Mouse (Mus musculus): ENCODE data around the gene Gm43518.

Gene Gm43518

DNA sequence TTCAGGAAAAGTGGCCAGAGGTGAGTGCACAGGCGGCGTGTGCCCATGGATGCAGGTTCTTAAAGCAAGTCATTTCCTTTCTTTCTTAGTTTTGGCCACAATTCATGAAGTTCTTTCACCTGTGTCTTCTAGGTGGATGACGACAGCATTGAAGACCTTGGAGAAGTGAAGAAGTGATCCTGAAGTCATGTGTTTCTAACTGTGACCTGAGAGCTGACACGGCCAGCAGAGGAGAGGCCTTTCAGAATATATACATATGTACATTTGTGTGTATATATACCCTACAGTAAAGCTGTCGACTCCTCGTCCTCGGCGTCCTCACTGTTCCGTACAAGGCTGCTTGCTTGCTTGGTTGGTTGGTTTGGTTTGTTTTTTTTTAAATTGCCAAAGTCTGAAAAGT lies at the start of gene Gm43518:
Gene Gm43518, plus strand, starts transcription at position 301 of the 400 bp plus-strand sequence.
- in situ Hi-C loops (cut with MboI, MseI) = no loop called here

DNA sequence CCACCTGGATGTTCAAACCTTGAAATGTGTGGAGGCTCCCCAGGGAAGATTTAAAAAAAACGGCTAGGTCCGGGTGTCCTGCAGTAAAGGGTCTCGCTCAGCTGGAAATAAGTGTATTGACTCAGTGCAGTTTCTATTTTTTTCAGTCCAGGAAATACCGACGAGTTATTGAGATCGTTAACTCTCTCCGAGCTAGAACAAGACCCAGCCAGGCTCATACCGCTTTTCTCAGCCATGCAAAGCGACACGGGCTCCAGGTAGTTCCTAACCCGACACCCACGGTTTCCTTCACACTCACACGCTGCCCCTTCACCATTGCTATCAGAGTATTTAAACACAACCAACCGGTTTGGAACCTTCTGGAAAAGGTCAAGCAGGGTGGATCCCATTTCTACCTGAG lies 49.2 kb upstream of the Gm43518 start:
- in situ Hi-C loops (cut with MboI, MseI) = no loop called here

DNA sequence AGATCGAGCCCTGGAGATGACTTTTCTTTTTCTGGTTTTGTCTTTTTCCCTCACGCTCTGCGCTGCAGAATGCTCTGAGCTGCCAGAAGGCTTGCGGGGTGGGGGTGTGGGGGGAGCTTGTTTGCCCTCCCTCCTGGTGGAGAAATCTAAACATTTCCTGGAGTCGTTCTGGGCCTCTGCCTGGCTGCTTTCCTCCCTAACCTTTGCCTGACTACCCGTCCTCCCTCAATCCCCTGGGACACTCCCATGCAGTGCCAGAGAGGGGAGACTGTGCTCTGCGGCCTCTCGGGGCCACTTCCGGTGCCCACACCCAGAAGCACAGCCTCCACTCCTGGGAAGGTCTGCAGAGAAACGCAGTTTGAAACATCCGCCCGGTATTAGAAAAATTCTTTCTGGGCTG lies 47.3 kb upstream of the Gm43518 start, which contains the start of gene Hcar1:
Gene Hcar1, minus strand, starts transcription at position 93 of the 400 bp plus-strand sequence.
- in situ Hi-C loops (cut with MboI, MseI) = no loop called here

DNA sequence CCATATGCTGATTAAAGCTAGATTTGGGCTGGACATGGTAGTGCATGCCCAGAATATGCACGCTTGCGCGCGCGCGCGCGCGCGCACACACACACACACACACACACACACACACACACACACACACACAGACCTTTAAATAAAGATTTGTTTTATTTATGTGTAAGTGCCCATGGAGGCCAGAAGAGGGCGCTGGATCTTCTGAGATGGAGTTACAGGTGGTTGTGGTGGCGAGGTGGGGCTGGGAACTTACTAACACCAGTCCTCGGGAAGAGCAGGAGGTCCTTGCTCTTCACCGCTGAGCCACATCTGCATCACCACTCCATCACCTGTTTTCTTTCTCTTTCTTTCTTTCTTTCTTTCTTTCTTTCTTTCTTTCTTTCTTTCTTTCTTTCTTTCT lies 46.4 kb upstream of the Gm43518 start:
- in situ Hi-C loops (cut with MboI, MseI) = no loop called here

DNA sequence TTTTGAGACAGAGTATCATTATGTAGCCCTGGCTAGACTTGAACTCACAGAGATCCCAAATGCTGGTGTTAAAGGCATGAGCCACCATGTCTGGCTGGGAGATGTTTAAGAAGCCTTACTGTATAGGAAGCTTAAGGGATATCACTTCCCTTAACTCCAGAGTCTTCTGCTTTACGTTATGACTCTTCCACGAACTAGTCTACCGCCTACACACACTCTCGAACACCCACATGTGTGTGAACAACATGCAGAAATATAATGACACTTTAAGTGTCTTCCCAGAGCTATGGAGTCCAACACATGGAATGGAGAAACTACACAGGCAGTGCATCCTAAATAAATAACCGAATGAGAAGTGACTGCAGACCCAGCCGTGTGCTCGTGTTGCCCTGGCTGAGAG lies 43.3 kb upstream of the Gm43518 start:
- in situ Hi-C loops (cut with MboI, MseI) = no loop called here

DNA sequence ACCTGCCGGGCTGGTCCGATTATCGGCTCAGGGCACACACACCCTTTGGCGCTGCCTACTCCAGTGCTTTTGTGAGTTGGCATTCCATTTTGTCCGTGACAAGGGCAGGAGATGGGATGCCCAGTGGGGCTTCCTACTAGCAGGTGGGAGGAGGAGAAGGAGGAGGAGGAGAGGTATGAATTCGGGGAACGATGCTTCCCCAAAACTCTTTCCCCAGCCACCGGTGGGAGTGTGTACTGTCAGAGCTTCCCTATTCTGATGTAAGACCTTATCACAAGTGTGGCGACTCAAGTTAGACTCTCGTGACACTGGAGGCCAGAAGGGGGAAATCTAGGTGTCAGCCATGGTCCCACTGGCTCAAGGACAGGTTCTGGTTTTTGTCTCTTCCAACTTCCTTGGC lies 42.9 kb upstream of the Gm43518 start:
- in situ Hi-C loops (cut with MboI, MseI) = no loop called here

DNA sequence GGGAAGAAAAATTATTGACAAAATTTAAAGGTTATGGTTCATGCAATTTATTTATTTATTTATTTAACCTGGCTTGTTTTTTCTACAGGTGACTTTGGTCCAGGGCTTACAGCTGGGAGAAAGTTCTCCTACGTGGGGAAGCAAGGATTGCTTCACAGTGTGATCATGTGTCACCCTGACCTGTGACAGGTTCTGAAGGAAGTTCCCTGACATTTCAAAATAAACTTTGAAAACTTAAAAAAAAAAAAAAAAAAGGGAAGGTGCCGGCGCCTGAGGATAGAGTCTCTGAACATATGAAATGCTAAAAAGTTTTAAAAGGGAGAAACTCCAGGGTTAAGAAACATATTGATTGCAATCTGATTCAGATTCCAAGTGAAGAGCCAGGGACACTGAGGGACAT lies 40.9 kb upstream of the Gm43518 start:
- in situ Hi-C loops (cut with MboI, MseI) = no loop called here

DNA sequence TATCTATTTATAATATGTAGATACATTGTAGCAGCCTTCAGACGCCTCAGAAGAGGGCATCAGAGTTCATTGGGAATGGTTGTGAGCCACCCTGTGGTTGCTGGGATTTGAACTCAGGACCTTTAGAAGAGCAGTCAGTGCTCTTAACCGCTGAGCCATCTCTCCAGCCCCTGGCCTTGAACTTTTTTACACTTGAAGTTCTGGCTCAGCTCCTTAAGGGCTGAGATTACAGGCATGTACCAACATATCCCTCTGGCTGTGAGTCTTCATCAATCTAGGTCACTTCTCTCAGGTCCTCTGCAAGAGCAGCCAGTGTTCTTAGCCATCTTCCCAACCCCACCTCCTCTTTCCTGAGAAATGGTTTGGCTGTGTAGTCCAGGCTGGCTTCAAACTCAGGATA lies 36.9 kb upstream of the Gm43518 start:
- in situ Hi-C loops (cut with MboI, MseI) = no loop called here

DNA sequence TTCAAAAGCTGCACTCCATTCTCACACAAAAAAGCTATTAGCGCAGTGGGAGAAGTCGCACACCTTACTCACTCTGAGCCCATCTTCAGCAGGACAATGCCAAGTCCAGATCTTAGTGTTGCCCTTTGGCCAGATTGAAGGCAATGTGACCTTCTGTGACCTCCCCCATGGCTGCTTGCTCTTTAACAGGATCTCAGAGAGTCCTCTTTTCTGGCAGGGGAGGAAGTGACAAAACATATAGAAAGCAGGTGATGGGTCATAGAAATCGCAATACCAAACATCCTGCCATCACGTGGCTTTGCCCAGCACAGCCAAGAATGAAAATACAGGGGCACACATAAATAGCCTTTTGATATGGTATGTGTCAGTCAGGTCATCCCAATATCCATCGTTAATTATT lies 36.2 kb upstream of the Gm43518 start:
- in situ Hi-C loops (cut with MboI, MseI) = no loop called here

DNA sequence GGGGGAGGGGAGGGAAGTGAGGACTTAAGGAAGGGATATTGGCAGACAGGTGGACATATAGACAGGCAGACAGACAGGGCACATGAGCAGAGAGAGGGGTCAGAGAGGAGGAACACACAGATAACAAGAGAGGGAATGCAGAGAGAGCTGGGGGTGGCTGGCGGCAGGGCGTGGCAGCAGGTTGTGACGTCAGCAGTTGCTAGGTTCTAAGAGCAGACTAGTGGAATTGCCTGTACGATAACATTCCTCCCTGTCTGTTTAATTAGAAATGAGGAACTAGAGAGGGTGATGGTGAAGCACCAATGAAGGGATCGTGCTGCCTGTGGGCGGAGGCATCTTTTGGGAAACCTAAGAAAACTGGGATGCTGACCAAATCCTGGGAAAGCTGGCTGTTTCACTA lies 35.5 kb upstream of the Gm43518 start:
- in situ Hi-C loops (cut with MboI, MseI) = no loop called here

DNA sequence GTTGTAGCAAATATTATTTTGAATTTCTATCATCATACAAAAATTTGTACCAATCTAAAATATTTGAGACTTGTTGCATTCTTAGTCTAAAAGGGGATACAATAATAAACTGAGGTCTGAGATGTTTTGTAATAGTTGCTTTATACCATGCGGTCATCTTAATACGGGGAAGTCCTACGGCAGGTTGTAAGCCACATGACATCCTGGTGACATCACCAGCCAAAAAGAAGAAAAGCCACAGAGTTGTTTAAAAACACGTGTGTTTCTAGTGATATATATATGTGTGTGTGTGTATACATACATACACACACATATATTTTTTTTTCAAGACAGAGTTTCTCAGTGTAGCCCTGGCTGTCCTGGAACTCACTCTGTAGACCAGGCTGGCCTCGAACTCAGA lies 33.7 kb upstream of the Gm43518 start:
- in situ Hi-C loops (cut with MboI, MseI) = no loop called here

DNA sequence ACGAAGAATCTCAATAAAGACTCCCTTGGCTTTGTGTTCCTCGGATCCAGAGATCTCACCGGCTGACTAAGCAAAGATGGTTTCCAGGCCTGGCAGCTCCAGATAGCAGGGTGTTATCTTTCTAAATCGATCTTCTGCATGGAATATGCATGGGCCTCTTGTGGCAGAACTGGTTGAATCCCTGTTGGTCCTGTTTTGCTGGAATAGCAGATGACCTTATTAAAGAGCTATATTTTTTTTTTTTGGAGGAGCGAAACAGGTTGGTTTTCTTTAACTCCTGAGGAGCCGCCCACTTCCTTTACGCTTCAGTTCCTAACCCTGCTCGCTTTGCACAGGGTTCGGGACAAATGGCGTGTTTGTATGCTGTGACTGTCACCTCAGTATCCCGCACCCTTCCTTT lies 30.8 kb upstream of the Gm43518 start:
- in situ Hi-C loops (cut with MboI, MseI) = no loop called here

DNA sequence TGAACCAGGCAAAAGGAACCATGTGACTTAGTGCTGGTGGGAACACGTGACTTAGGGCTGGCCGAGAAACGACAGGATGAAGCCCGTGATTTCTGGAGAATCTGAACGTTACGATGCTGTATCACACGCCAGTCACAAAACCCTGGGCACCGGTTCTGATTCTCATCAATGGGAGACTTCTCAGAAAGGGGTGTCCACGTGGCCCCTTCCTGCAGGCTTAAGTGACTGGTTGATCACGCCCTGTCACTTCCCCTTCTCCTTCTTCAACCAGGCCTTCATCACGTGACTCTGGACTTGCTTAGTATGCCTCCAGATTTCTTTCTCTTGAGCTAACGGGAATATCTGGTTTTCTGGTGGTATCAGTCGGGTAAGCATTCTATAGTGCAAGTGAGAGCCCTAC lies 29.9 kb upstream of the Gm43518 start:
- in situ Hi-C loops (cut with MboI, MseI) = no loop called here

DNA sequence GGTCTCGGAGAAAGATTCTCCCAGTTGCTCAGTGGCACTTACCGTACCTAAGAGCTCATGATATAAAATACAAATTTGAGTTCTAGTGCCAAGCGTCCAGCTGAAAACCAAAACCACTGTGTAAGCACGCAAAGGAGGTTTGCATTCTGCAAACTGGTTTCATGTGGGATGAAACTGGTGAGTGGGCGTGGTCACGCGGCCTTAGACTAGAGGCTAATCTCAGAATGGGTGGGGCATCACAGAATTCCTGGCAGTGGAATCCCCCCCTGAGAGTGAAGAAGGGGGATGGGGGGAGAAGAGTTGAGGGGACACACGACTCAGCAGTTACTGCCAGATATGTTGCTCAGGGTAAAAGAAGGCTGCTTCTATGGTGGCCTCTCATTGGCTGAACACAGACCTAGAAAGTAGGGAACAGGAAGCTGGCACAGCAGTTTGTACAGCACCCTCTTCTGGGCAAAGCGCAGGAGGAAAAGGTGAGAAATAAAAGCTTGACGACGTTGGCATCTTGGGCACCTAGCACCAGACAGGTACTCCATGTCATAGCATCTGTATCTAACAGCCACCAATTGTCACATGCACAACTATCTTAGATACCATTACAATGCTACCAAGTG lies 23.1 kb upstream of the Gm43518 start:
- in situ Hi-C loops (cut with MboI, MseI) = loop anchor here (10.0 kb wide), 1 partner anchor 1079 kb away; the partner anchor contains the start of gene Anapc5

DNA sequence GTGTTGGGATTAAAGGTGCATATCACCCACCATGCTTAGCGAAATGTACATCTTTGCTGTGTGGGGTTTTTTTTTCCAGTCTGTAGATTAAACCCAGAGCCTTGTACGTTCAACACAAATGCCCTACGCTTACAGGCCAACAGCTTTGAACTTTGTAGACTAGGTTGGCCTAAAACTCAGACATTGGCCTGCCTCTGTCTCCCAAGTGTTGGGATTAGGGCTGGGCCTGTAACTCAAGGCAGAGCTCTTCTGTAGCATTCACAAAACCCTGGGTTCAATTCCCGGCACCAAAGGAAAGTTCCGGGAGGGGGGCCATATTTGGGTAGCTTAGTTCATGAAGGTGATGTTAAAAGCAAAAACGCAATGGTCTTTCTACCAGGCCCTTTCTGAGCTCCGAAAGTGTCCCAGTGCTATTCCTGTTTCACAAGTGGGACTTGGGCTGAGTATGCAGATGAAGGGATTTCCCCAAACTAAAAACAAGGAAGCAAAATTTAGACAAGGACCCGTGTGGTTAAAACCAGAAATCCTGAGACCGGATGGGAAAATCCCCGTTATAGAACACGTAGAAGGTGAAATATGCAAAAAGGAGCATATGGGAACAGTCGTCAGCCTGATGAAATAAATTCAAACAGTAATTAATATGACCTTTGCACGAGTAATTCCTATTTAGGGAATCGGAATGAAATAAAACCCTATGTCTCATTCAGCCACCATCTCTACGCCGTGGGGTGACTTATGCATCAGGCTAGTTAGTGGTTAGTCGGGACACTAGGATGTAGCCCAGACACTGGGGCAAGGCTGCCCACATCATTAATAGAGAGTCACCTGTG lies 20.9 kb upstream of the Gm43518 start:
- in situ Hi-C loops (cut with MboI, MseI) = loop anchor here (10.0 kb wide), 1 partner anchor 1082 kb away; the partner anchor contains the start of gene Anapc5

DNA sequence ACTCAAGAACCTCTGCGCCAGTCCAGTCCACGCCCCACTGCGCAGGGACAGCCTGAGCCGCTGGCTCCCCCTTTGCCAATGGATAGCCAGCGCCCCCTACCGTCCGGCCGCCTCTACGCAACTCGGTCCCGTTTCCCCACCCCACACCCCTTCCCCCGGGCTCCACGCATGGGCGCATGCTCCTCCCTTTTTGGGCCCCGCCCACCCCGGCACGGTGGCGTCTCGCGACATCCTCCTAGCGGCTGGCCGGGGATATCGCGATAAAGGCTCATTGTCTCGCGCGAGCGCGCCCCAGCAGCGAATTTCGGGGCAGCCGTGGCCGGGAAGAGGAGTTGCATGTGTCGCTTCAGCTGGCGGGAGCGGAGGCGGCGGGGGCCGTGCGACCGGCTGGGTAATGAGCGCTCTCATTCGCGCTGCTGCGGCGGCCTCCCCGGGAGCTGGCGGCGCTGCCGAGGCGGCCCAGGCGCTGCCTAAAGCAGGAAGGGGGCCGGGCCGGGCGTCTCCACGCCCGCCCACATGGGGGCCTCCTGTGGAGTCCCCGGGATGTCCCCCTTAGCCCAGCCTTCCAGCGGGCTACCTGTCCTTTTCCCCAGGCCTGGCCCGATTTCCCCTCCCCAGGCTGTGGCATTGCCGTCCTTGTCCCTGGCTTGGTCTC lies 20.1 kb upstream of the Gm43518 start, which contains the start of gene Denr:
Gene Denr, plus strand, starts transcription at position 200 of the 655 bp plus-strand sequence.
- in situ Hi-C loops (cut with MboI, MseI) = loop anchor here (10.0 kb wide), 1 partner anchor 1082 kb away; the partner anchor contains the start of gene Anapc5

DNA sequence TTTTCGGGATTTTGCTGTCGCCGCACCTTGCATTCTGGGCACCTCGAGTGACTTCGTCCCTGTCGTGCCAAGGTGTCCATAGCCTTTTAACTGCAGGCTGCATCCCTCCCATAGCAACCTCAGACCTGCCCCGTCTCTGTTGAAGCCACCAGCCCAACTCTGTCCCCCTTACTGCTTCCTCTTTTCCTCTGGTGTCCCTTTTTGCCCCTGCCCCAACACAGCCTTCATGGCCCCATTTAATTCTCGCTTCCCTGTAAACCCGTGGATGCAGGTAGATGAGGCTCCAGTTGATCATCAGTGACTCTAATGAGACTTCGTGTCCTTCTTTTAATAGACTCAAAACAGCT lies 19.6 kb upstream of the Gm43518 start:
- in situ Hi-C loops (cut with MboI, MseI) = loop anchor here (10.0 kb wide), 1 partner anchor 1083 kb away; the partner anchor contains the start of gene Anapc5

DNA sequence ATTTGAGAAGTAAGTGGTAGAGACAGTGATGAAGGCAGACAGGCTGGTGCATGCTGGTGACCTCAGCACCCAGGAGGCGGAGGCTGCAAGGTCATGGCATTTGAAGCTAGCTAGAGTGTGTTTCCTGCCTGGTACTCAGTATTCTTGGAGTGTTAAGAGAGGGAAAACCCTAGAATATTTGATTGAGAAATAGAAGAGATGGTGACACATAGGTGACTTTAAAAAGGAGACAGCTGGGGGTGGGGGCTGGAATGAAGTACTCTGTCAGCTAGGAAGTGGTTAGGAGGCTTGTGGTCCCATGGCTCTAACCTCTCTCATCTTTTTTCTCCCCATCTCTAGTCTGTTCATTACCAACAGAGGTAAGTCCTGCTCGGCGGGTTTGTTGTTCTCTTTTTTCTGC lies 12.4 kb upstream of the Gm43518 start:
- in situ Hi-C loops (cut with MboI, MseI) = no loop called here

DNA sequence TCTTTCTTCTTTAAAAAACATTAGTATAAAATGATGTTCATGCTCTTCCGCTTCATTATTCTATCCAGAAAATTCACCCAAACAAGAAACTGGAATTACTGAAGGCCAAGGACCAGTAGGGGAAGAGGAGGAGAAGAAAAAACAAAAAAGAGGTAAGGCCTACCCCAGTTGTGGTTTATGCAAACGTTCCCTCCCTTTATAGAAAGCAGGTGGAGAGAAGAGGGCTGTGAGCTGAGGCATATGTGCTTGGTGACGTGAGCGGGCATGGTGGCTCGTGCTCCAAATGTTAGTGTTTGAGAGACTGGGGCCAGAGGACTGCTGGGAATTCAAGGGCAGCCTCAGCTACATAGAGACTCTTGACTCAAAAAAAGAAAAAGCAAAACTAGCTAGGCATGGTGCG lies 5.1 kb upstream of the Gm43518 start:
- in situ Hi-C loops (cut with MboI, MseI) = no loop called here

DNA sequence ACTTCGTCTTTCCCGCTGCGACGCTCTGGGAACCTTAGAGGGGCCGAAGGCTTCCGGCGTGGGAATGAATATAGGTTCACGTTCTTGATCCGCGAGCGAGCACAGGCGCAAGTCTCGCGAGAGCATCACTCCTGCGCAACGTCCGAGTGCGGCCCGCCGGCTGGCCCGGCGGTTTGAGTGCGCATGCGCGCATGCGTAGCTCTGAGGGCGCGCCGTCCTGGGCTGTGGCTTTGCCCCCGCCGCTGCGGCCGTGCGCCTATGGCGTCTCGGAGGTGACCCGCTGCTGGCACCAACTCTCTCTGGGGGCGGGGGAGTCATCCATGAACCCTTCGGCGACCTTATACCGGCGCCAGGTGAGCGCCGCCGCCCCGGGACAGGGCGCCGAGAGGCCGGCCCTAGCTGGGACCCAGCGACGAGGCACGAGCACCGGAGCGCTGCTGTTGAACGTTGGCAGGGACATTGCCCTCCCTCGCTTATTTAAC lies 3.3 kb downstream of the Gm43518 start, which contains the start of gene Ccdc62:
Gene Ccdc62, plus strand, starts transcription at position 172 of the 482 bp plus-strand sequence.
- in situ Hi-C loops (cut with MboI, MseI) = no loop called here

DNA sequence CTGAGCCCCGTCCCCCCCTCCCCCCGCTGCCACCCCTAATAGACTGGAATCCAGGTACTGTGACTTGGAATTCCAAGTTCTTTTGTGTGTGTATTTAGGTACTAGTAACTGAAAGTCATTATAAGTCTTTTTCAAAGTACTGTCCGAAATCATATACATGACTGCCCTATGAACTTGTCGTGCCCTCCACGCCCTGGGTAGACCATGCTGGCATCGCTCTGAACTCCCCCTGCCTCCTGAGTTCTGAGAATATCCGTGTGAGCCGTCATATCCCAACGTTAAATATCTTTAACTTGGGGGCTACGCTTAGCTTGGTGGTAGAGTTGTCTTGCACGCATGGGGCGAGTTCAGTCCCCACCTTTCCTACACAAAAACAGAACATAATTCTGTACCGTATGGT lies 3.9 kb downstream of the Gm43518 start:
- in situ Hi-C loops (cut with MboI, MseI) = no loop called here

DNA sequence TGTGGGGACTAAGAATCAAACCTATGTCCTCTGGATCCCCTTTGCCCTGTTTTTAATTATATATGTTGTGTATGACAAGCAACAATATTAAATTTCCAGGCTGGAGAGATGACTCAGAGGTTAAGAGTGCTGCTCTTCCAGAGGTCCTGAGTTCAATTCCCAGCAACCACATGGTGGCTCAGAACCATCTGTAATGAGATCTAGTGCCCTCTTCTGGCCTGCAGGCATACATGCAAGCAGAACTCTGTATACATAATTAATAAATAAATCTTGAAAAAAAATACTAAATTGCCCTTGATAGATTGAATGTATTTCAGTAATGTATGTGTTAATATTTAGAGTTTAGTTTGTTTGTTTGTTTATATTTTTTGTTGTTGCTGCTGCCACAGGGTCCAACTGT lies 5.7 kb downstream of the Gm43518 start:
- in situ Hi-C loops (cut with MboI, MseI) = no loop called here
